Mouse (Mus musculus) cerebellum, adult 2 months (tissue): ENCODE results near the gene Glt8d2. TPM values are rescaled to one million over a fixed set of nuclear protein-coding genes. Genes with fewer than 3 reads are reported as not detected.

Experiments used
- DNase-seq, 2 experiments: peaks; one replicate each; pipeline ENCODE4 v3.0.0; 2021
- H3K27ac ChIP-seq: fragments of 200-500 bp; 2 replicates; pipeline ENCODE4 v1.5.1; 2012; ENCODE audit warnings: low read length, control low read depth, inconsistent platforms; ENCODE audit not compliant: insufficient read depth
- H3K27me3 ChIP-seq: fragments of 200-500 bp; 2 replicates; pipeline ENCODE4 v1.6.1; 2012; ENCODE audit warnings: inconsistent platforms, mild to moderate bottlenecking, low read length, moderate library complexity; ENCODE audit not compliant: control insufficient read depth, insufficient read depth
- H3K4me1 ChIP-seq: fragments of 200-500 bp; 2 replicates; pipeline ENCODE4 v1.6.1; 2011; ENCODE audit warnings: low read length; ENCODE audit not compliant: control insufficient read depth, insufficient read depth
- H3K4me3 ChIP-seq: fragments of 200-500 bp; replicated peaks from 2 replicates; pipeline ENCODE3; 2011; ENCODE audit warnings: mild to moderate bottlenecking, low read depth, low read length, control low read depth; ENCODE audit not compliant: insufficient read depth
- CTCF ChIP-seq: fragments of 200-500 bp; IDR thresholded peaks from 2 replicates; pipeline ENCODE4 v1.5.1; 2011; ENCODE audit warnings: low read depth, mild to moderate bottlenecking, control low read depth, low read length, moderate library complexity, borderline replicate concordance; ENCODE audit not compliant: insufficient read depth
- POLR2A ChIP-seq: fragments of 200-500 bp; IDR thresholded peaks from 2 replicates; pipeline ENCODE4 v1.6.1; 2011; ENCODE audit warnings: low read length, control low read depth, borderline replicate concordance; ENCODE audit not compliant: insufficient read depth
- WGBS: fragments of 180-500 bp; shearing (Covaris S2); methylation state at CpG from one replicate; pipeline ENCODE4 v1.1.7; 2018; 5-methylcytosine and 5-hydroxymethylcytosine counted together
- polyA plus RNA-seq: library from polyadenylated mRNA; depleted of rRNA; stranded (reverse); fragments of >200 nt; gene quantifications from 2 replicates; pipeline ENCODE4 v1.2.3, GENCODE M21; 2012; rRNA removed

Glt8d2 gene
- polyA plus RNA-seq, 1 experiment = 1.1 TPM

- peak within 1 kb of the TSS; percentile 77 for H3K27ac ChIP-seq
- no peaks in the 10 kb centered on the region for H3K4me1 ChIP-seq
- H3K4me3 ChIP-seq = peak within 1 kb of the TSS; percentile 58
- TF ChIP-seq CTCF (no peak), POLR2A (peak; percentile 59; the same call in 1 of the 2 replicates)
- peak; percentile 91 to 93 for DNase-seq
- WGBS = under 1% methylated on average over 57 of the region's 61 CpGs
- no peaks in the 10 kb centered on the region for H3K27me3 ChIP-seq
Measured at GRCm38 (mm10) chr10:82622671-82623552, 67.5 kb downstream of the Glt8d2 start, which contains the start of gene 1190007I07Rik. TSS of gene 1190007I07Rik (minus strand) at chr10:82623228.

GRCm38 (mm10) chr10:82622235-82622634, 68.2 kb downstream of the Glt8d2 start:
- peak overlapping the region; percentile 58 for H3K4me3 ChIP-seq
- 23% methylated on average over 9 of the region's 9 CpGs for WGBS
- TF ChIP-seq CTCF = no peak
- TF ChIP-seq POLR2A = no peak
- no peak for DNase-seq
- no peak overlapping the region for H3K27ac ChIP-seq
- no peaks in the 10 kb centered on the region for H3K4me1 ChIP-seq
- H3K27me3 ChIP-seq = no peaks in the 10 kb centered on the region

Other genes starting within 250 kb of the Glt8d2 start
- gene Gm1553, start 198.0 kb downstream of the Glt8d2 start, polyA plus RNA-seq = not detected in 2 replicates
- gene 1190007I07Rik, start 67.4 kb downstream of the Glt8d2 start, polyA plus RNA-seq = 34.6 and 39.1 TPM in 2 replicates
- 59.1 and 59.6 TPM in 2 replicates for gene Tdg, start 60.8 kb downstream of the Glt8d2 start, polyA plus RNA-seq
- 32.5 and 34.0 TPM in 2 replicates for gene Hcfc2, start 5.5 kb upstream of the Glt8d2 start, polyA plus RNA-seq
- gene Nfyb, start 73.5 kb upstream of the Glt8d2 start, polyA plus RNA-seq = 28.7 and 31.8 TPM in 2 replicates
- gene Txnrd1, start 143.3 kb upstream of the Glt8d2 start, polyA plus RNA-seq = 48.6 and 50.9 TPM in 2 replicates
- 0.90 and 1.0 TPM in 2 replicates for gene Eid3, start 176.0 kb upstream of the Glt8d2 start, polyA plus RNA-seq